Mouse (Mus musculus) spleen, adult 2 months (tissue): Measurements from ENCODE around the gene Nrtn.

Source experiments
- CTCF ChIP-seq: fragments of 200-500 bp; IDR thresholded peaks from 2 replicates; pipeline ENCODE4 v1.5.1; 2011; ENCODE audit warnings: mild to moderate bottlenecking, inconsistent platforms; ENCODE audit not compliant: insufficient read depth, insufficient read length, insufficient replicate concordance; ENCODE audit errors: extremely low read depth
- POLR2A ChIP-seq: fragments of 200-500 bp; IDR thresholded peaks from 2 replicates; pipeline ENCODE4 v1.6.1; 2011; ENCODE audit warnings: low read depth, low read length, inconsistent platforms

- TF ChIP-seq CTCF (no peak), POLR2A (no peak)
These were observed 27.7 kb downstream of the Nrtn start for GRCm38 (mm10) chr17:56729656-56730055.
